Mouse (Mus musculus): ENCODE measurements around the gene Scgb1c1. TPM values are rescaled to one million over a fixed set of nuclear protein-coding genes. Genes with fewer than 3 reads are reported as not detected.

Scgb1c1 gene
- total RNA-seq, 1 experiment: not detected

DNA sequence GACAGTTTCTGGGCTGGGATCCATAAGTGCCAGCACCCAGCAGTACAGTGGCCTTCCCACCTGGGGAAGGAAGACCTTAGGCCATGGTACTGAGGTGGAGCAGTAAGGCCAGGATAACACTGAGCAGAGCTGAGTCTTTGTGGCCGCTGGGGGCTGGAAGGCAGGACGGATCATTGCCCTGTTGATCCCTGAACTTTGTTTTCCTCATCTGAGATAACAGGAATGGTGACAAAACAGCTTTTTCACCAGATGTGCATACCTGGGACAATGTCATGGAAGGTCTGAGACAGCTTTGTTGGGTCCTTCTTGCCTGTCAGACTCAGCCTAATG lies 9.6 kb upstream of the Scgb1c1 start:
- TF ChIP-seq ZNF384 (IDR thresholded peaks at IDR 0.05; ENCODE audit: low read depth, low read length): no peak
- TF ChIP-seq CHD2 (IDR thresholded peaks at IDR 0.05; ENCODE audit: low read depth, low read length): no peak
- no peak for TF ChIP-seq HCFC1 (IDR thresholded peaks at IDR 0.05; ENCODE audit: borderline replicate concordance, insufficient read depth, low read length)
- TF ChIP-seq ZC3H11A (IDR thresholded peaks at IDR 0.05; ENCODE audit: borderline replicate concordance, low read depth, low read length): no peak
- no peak for TF ChIP-seq MAFK (IDR thresholded peaks at IDR 0.05; ENCODE audit: insufficient read depth, low read depth, low read length)
- Histone ChIP-seq H3K9ac (ENCODE audit: insufficient read depth, low read depth, low read length, poor library complexity, severe bottlenecking) (peak overlapping the region; percentile 56), H3K9me3 (ENCODE audit: control insufficient read depth, insufficient read depth, low read depth, low read length) (no peaks in the 10 kb centered on the region), H3K4me3 (ENCODE audit: insufficient read depth in 1 of 2, low read depth in 1 of 2, low read length in 2 of 2, poor library complexity in 1 of 2, severe bottlenecking in 1 of 2) (peak overlapping the region; percentile 58 to 72), H3K27ac (ENCODE audit: insufficient read depth, low read depth, low read length, poor library complexity, severe bottlenecking) (no peak overlapping the region), H3K4me1 (ENCODE audit: control insufficient read depth in 2 of 2, insufficient read depth in 2 of 2, low read length in 2 of 2, poor library complexity in 1 of 2) (peaks cover 0 to 8% of the 10 kb centered on the region in 2 experiments; a peak in 2 of 4 replicates), H3K36me3 (ENCODE audit: control insufficient read depth, insufficient read depth, low read length, poor library complexity, severe bottlenecking) (peaks cover 4% of the 10 kb centered on the region; the same call in 1 of the 2 replicates)
- in situ Hi-C loops (cut with MboI; ENCODE audit: low sequenced_read_pairs in 2 of 2, unreplicated experiment in 2 of 2): loop anchor here in 1 of 2 experiments (25.0 kb wide), 1 partner anchor 227 kb away; the partner anchor contains the start of gene B4galnt4
- no peak for DNase-seq (ENCODE audit: low read depth, low spot score)

DNA sequence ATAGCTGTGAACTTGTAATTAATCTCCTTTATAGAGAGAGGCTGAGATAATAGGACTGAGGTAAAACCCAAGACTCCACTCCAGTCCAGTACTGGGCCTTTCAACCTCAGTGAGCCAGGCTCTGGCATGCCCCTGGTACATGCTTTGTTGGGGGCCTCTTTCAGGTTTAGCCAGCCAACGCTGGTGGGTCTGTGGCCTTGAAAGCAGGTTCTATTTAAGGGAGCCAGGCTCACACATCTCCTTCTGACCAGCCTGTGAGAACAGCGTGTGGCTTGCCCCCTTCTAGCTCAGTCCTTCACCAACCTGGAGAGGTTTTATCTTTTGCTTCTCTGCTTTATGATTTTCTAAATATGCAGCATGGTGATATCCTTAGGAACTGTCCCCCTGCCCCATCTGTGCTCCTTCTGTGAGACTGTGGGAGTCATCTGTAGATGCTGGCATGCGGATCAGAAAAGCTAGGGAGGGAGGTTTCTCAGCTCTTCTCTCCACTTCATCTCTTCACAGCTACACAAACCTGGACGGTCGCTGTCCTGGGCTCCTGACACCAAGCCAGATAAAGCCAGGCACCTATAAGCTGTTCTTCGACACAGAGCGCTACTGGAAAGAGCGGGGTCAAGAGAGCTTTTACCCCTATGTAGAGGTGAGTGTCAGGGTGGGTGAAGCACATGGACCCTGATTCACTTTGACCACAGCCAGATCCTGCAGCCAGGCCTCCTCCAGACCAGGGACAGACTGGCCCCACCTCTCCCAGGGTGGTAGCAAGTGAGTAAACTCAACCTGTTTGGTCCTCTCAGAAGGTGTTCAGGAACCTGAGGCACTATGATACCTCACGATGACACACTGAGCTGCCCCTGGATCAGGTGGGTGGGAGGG lies 8.9 kb upstream of the Scgb1c1 start:
- Histone ChIP-seq H3K9me3 (ENCODE audit: control insufficient read depth, insufficient read depth, low read depth, low read length) (no peaks in the 10 kb centered on the region), H3K36me3 (ENCODE audit: control insufficient read depth, insufficient read depth, low read length, poor library complexity, severe bottlenecking) (peaks cover 4% of the 10 kb centered on the region; the same call in 1 of the 2 replicates), H3K4me3 (ENCODE audit: insufficient read depth in 1 of 2, low read depth in 1 of 2, low read length in 2 of 2, poor library complexity in 1 of 2, severe bottlenecking in 1 of 2) (no peak overlapping the region), H3K27ac (ENCODE audit: insufficient read depth, low read depth, low read length, poor library complexity, severe bottlenecking) (no peak overlapping the region), H3K4me1 (ENCODE audit: control insufficient read depth in 2 of 2, insufficient read depth in 2 of 2, low read length in 2 of 2, poor library complexity in 1 of 2) (peaks cover 0 to 13% of the 10 kb centered on the region in 2 experiments; a peak in 2 of 4 replicates), H3K9ac (ENCODE audit: insufficient read depth, low read depth, low read length, poor library complexity, severe bottlenecking) (no peak overlapping the region)
- DNase-seq (ENCODE audit: low read depth, low spot score): no peak
- in situ Hi-C loops (cut with MboI; ENCODE audit: low sequenced_read_pairs in 2 of 2, unreplicated experiment in 2 of 2): loop anchor here in 1 of 2 experiments (25.0 kb wide), 1 partner anchor 226 kb away; the partner anchor contains the start of gene B4galnt4
- no peak for TF ChIP-seq HCFC1 (IDR thresholded peaks at IDR 0.05; ENCODE audit: borderline replicate concordance, insufficient read depth, low read length)
- no peak for TF ChIP-seq ZC3H11A (IDR thresholded peaks at IDR 0.05; ENCODE audit: borderline replicate concordance, low read depth, low read length)
- no peak for TF ChIP-seq ZNF384 (IDR thresholded peaks at IDR 0.05; ENCODE audit: low read depth, low read length)
- TF ChIP-seq CHD2 (IDR thresholded peaks at IDR 0.05; ENCODE audit: low read depth, low read length): no peak
- TF ChIP-seq MAFK (IDR thresholded peaks at IDR 0.05; ENCODE audit: insufficient read depth, low read depth, low read length): no peak

- no peaks in the 10 kb centered on the region for H3K9me3 ChIP-seq (ENCODE audit: control insufficient read depth, insufficient read depth, low read depth, low read length)
- TF ChIP-seq ZC3H11A (IDR thresholded peaks at IDR 0.05; ENCODE audit: borderline replicate concordance, low read depth, low read length): no peak
- no peak for TF ChIP-seq ZNF384 (IDR thresholded peaks at IDR 0.05; ENCODE audit: low read depth, low read length)
- TF ChIP-seq MAFK (IDR thresholded peaks at IDR 0.05; ENCODE audit: insufficient read depth, low read depth, low read length): no peak
- no peak for TF ChIP-seq CHD2 (IDR thresholded peaks at IDR 0.05; ENCODE audit: low read depth, low read length)
- TF ChIP-seq HCFC1 (IDR thresholded peaks at IDR 0.05; ENCODE audit: borderline replicate concordance, insufficient read depth, low read length): no peak
- H3K9ac ChIP-seq (ENCODE audit: insufficient read depth, low read depth, low read length, poor library complexity, severe bottlenecking): no peak overlapping the region
- no peak overlapping the region for H3K27ac ChIP-seq (ENCODE audit: insufficient read depth, low read depth, low read length, poor library complexity, severe bottlenecking)
- H3K4me1 ChIP-seq (ENCODE audit: control insufficient read depth in 2 of 2, insufficient read depth in 2 of 2, low read length in 2 of 2, poor library complexity in 1 of 2): peaks cover 4 to 18% of the 10 kb centered on the region in 2 experiments; a peak in 2 of 4 replicates
- DNase-seq (ENCODE audit: low read depth, low spot score): no peak
- peaks cover 4% of the 10 kb centered on the region; the same call in 1 of the 2 replicates for H3K36me3 ChIP-seq (ENCODE audit: control insufficient read depth, insufficient read depth, low read length, poor library complexity, severe bottlenecking)
- H3K4me3 ChIP-seq (ENCODE audit: insufficient read depth in 1 of 2, low read depth in 1 of 2, low read length in 2 of 2, poor library complexity in 1 of 2, severe bottlenecking in 1 of 2): no peak overlapping the region
- in situ Hi-C loops (cut with MboI; ENCODE audit: low sequenced_read_pairs in 2 of 2, unreplicated experiment in 2 of 2): loop anchor here in 1 of 2 experiments (25.0 kb wide), 1 partner anchor 223 kb away; the partner anchor contains the start of gene B4galnt4
Measured at GRCm38 (mm10) chr7:140839556-140839955, 5.8 kb upstream of the Scgb1c1 start.

DNA sequence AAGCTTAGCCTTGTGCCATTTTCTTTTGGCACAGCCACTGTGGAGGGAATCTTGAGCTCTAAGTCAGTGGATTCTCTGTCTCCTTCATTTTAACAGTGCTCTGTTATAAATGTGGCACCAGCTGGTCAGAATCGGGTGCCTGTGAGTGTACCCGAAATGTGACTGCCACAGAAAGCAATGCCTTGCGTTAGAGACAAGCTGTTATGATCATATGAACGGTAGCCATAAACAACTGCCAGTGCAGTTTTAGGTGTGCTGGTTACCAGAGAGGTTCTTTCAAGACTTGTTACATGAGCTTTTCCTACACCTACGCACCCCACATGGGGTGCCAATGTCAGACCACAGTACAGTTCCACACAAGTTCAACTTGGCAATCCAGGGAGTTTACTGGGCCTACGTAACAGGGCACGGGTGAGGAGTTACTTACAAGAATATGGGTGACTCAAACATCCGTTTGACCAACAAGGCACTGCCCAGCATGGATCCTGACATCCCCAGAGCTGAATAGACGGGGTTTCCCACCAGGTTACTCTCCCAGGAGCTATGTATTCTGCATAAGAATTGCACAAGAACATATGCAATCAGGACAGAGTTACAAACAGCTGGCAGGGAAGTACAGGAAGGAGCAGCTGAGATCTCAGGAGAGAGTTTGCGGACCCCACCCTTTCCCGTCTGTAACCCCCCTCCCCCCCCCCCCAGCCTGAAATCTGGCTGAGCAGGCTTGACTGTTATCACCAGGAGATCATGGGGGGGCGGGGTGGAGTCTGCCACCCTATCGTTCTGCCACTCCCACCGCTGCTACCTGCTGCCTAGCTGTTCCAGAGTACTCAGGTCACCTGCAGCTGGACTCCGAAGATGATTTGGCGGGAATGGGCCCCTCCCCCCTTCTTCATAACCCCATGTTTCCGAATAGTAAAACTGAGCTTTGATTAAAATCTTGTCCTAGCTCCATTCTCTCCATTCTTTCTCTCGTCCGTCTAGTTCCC lies 4.3 kb upstream of the Scgb1c1 start:
- TF ChIP-seq ZC3H11A (IDR thresholded peaks at IDR 0.05; ENCODE audit: borderline replicate concordance, low read depth, low read length) (no peak), HCFC1 (IDR thresholded peaks at IDR 0.05; ENCODE audit: borderline replicate concordance, insufficient read depth, low read length) (peak; percentile 21; the same call in 1 of the 2 replicates), CHD2 (IDR thresholded peaks at IDR 0.05; ENCODE audit: low read depth, low read length) (no peak)
- H3K4me1 ChIP-seq (ENCODE audit: control insufficient read depth in 2 of 2, insufficient read depth in 2 of 2, low read length in 2 of 2, poor library complexity in 1 of 2): peaks cover 4 to 25% of the 10 kb centered on the region in 2 experiments; a peak in 2 of 4 replicates
- peak overlapping the region; percentile 71; the same call in 1 of the 2 replicates for H3K27ac ChIP-seq (ENCODE audit: insufficient read depth, low read depth, low read length, poor library complexity, severe bottlenecking)
- no peaks in the 10 kb centered on the region for H3K9me3 ChIP-seq (ENCODE audit: control insufficient read depth, insufficient read depth, low read depth, low read length)
- H3K36me3 ChIP-seq (ENCODE audit: control insufficient read depth, insufficient read depth, low read length, poor library complexity, severe bottlenecking): peaks cover 4% of the 10 kb centered on the region; the same call in 1 of the 2 replicates
- no peak for DNase-seq (ENCODE audit: low read depth, low spot score)
- in situ Hi-C loops (cut with MboI; ENCODE audit: low sequenced_read_pairs in 2 of 2, unreplicated experiment in 2 of 2): loop anchor here (5.0 to 25.0 kb wide), 5 partner anchors 54 to 334 kb away; partner anchors contain the start of genes B4galnt4 (in 1 of the 2), Cox8b (in 1 of the 2) and Rnh1 (in 1 of the 2)
- peak overlapping the region; percentile 35; the same call in 1 of the 2 replicates for H3K9ac ChIP-seq (ENCODE audit: insufficient read depth, low read depth, low read length, poor library complexity, severe bottlenecking)
- peak overlapping the region; percentile 15 to 27; a peak in 2 of 4 replicates for H3K4me3 ChIP-seq (ENCODE audit: insufficient read depth in 1 of 2, low read depth in 1 of 2, low read length in 2 of 2, poor library complexity in 1 of 2, severe bottlenecking in 1 of 2)

Data from ES-E14 (cell line).